Mouse (Mus musculus) ES-E14 (cell line): ENCODE measurements around the gene Tm9sf1. TPM values are rescaled to one million over a fixed set of nuclear protein-coding genes. Genes with fewer than 3 reads are reported as not detected.
A peak's percentile ranks its signal among the peaks of the same experiment; 100 is the strongest.

ENCODE experiments used
- DNase-seq: peaks from one replicate; pipeline ENCODE4 v3.0.0-alpha.2; 2013; ENCODE audit warnings: low read depth, low spot score
- H3K27ac ChIP-seq: 2 replicates; pipeline ENCODE4 v1.5.1; 2012; ENCODE audit warnings: low read depth, mild to moderate bottlenecking, low read length, moderate library complexity, mixed read lengths; ENCODE audit not compliant: poor library complexity, insufficient read depth, severe bottlenecking
- H3K36me3 ChIP-seq: 2 replicates; pipeline ENCODE4 v1.6.1; 2012; ENCODE audit warnings: mild to moderate bottlenecking, low read length, moderate library complexity, mixed read lengths; ENCODE audit not compliant: control insufficient read depth, poor library complexity, insufficient read depth, severe bottlenecking
- H3K4me1 ChIP-seq, 2 experiments: fragments of 150-350 bp in 1 of 2; sonication (generic) in 1 of 2; 2 replicates each; pipeline ENCODE4 v1.6.1; 2012; ENCODE audit warnings: low read length in 2 of 2, mild to moderate bottlenecking in 1 of 2, mixed read lengths in 1 of 2; ENCODE audit not compliant: control insufficient read depth in 2 of 2, insufficient read depth in 2 of 2, poor library complexity in 1 of 2
- H3K4me3 ChIP-seq, 2 experiments: fragments of 150-350 bp in 1 of 2; sonication (generic) in 1 of 2; 2 replicates each; pipeline ENCODE4 v1.5.1; 2012; ENCODE audit warnings: low read length in 2 of 2, low read depth in 1 of 2, mild to moderate bottlenecking in 1 of 2, mixed read lengths in 1 of 2; ENCODE audit not compliant: insufficient read depth in 1 of 2, poor library complexity in 1 of 2, severe bottlenecking in 1 of 2
- H3K9ac ChIP-seq: 2 replicates; pipeline ENCODE4 v1.6.1; 2012; ENCODE audit warnings: low read depth, mild to moderate bottlenecking, low read length, mixed read lengths; ENCODE audit not compliant: poor library complexity, insufficient read depth, severe bottlenecking
- H3K9me3 ChIP-seq: fragments of 150-350 bp; sonication (generic); 2 replicates; pipeline ENCODE4 v1.6.1; 2012; ENCODE audit warnings: low read depth, mild to moderate bottlenecking, low read length; ENCODE audit not compliant: control insufficient read depth, insufficient read depth
- CHD2 ChIP-seq: IDR thresholded peaks from 2 replicates; pipeline ENCODE4 v1.6.1; 2014; ENCODE audit warnings: mild to moderate bottlenecking, low read depth, low read length, inconsistent platforms
- HCFC1 ChIP-seq: IDR thresholded peaks from 2 replicates; pipeline ENCODE4 v1.6.1; 2012; ENCODE audit warnings: low read length, inconsistent platforms, borderline replicate concordance; ENCODE audit not compliant: insufficient read depth
- MAFK ChIP-seq: IDR thresholded peaks from 2 replicates; pipeline ENCODE4 v1.6.1; 2014; ENCODE audit warnings: mild to moderate bottlenecking, low read depth, low read length, inconsistent platforms; ENCODE audit not compliant: insufficient read depth
- ZC3H11A ChIP-seq: IDR thresholded peaks from 2 replicates; pipeline ENCODE4 v1.6.1; 2012; ENCODE audit warnings: low read depth, mild to moderate bottlenecking, inconsistent platforms, low read length, borderline replicate concordance
- ZNF384 ChIP-seq: IDR thresholded peaks from 2 replicates; pipeline ENCODE4 v1.6.1; 2012; ENCODE audit warnings: low read depth, low read length, inconsistent platforms
- in situ Hi-C, 2 experiments: fragments of 600-800 bp; cut with MboI; formaldehyde crosslinking; loops; one replicate each; pipeline ENCODE4 v1.15.1; 2025; ENCODE audit warnings: low sequenced_read_pairs in 2 of 2, inconsistent platforms in 1 of 2; ENCODE audit not compliant: unreplicated experiment in 2 of 2
- total RNA-seq: library from RNA; depleted of rRNA; stranded (reverse); fragments of 300-350 nt; gene quantifications from 2 replicates; pipeline ENCODE4 v1.2.3, GENCODE M21; 2012; rRNA removed

Gene Tm9sf1
- 41.1 and 76.1 TPM in 2 replicates for total RNA-seq

DNA sequence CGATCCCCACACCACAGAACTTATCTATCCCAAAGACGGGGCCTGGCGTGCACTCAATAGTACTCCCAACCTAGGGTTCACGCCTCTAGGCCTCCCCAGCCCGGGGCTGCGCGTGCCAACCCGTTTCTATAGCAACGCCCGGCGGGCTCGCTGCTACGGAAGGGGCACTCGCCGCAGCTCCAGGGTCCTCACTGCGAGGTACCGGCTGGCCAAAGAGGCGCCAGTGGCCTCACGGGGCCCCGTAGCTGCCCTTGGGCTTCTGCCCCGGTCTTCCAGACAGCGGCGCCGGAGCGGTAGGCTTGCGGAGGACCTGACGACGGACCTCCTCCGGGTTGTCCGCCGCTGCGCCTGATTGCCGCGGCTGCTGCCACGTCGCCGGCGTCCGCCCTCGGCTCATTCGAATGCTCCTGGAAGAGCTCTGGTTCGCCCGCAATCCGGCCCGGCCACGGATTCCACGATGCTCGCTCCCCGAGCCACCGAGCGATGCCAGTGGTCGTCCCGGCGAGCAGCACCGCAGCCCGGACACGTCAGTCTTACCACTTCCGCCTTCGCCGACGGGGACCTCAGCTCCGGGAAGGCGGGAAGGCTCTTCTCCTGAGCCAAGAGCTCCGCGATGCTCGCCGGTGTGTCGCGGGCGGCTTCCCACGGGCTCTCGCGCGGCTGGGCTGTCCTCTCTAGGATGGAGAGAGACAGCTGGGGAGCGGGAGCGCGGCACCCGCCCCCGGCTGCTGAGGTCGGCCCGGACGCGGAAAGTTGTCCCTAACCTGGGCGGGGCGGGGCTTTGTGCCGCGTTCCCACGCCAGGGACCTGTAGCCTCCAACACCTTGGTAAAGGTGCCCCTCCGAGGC lies at the start of gene Tm9sf1:
Tm9sf1 (minus strand) TSS at position 747 of the 848 bp plus-strand sequence.
- Histone ChIP-seq H3K4me1 (peaks cover 3 to 6% of the 10 kb centered on the region in 2 experiments; a peak in 1 of 4 replicates), H3K9ac (peak within 1 kb of the TSS; percentile 84), H3K27ac (peak within 1 kb of the TSS; percentile 40; the same call in 1 of the 2 replicates), H3K36me3 (peaks cover 15% of the 10 kb centered on the region), H3K4me3 (peak within 1 kb of the TSS; percentile 92 to 95), H3K9me3 (no peaks in the 10 kb centered on the region)
- in situ Hi-C loops = no loop called here
- no peak for TF ChIP-seq CHD2
- TF ChIP-seq HCFC1 = peak; percentile 60
- peak; percentile 49 for DNase-seq

DNA sequence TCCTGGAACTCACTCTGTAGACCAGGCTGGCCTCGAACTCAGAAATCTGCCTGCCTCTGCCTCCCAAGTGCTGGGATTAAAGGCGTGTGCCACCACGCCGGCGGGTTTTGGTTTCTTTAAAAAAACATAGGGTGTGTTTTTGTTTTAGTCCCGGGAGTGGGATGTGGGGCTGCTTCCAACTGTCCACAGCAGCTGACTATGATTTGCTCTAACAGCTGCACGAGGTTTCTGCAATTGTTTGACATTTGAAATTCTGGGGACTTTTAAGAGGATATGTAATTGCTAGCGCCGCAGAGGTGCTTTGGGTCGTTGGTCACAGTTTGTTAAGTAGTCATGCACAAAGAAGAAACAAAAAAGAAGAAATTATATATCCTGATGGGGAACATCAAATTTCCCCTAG lies 45.8 kb upstream of the Tm9sf1 start:
- Histone ChIP-seq H3K4me1 (no peaks in the 10 kb centered on the region), H3K9ac (no peak overlapping the region), H3K36me3 (no peaks in the 10 kb centered on the region), H3K27ac (no peak overlapping the region), H3K4me3 (no peak overlapping the region), H3K9me3 (no peaks in the 10 kb centered on the region)
- TF ChIP-seq ZC3H11A = no peak
- TF ChIP-seq CHD2 = no peak
- no peak for TF ChIP-seq HCFC1
- TF ChIP-seq ZNF384 = no peak
- no peak for TF ChIP-seq MAFK
- in situ Hi-C loops = no loop called here
- DNase-seq = no peak

DNA sequence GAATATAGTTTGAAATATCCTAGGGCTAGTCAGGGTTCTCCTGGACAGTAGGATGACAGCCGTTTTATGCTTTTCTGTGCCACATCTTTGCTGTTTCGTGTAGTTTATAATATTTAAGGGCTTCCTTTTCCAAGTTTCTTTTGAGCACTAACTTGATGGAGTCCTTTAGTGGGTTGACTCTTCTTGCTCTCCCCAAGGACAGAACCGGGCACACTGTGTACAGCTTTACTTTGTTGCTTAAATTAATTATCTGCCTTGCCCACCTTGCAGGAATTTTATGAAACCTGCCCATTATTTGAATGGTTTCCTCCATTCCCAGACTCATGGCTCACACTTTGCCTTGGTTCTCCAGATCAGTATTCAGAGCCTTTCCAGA lies 38.5 kb upstream of the Tm9sf1 start:
- Histone ChIP-seq H3K36me3 (peaks cover 19% of the 10 kb centered on the region), H3K27ac (no peak overlapping the region), H3K4me3 (peak overlapping the region; percentile 89 to 90), H3K9ac (no peak overlapping the region; the same call in 1 of the 2 replicates), H3K9me3 (no peaks in the 10 kb centered on the region), H3K4me1 (peaks cover 0 to 2% of the 10 kb centered on the region in 2 experiments; a peak in 1 of 4 replicates)
- DNase-seq = no peak
- TF ChIP-seq HCFC1 (no peak), ZNF384 (no peak), CHD2 (no peak), ZC3H11A (no peak), MAFK (no peak)
- in situ Hi-C loops = loop anchor here in 1 of 2 experiments (5.0 kb wide), 1 partner anchor 60 kb away; no protein-coding TSS in a partner anchor

DNA sequence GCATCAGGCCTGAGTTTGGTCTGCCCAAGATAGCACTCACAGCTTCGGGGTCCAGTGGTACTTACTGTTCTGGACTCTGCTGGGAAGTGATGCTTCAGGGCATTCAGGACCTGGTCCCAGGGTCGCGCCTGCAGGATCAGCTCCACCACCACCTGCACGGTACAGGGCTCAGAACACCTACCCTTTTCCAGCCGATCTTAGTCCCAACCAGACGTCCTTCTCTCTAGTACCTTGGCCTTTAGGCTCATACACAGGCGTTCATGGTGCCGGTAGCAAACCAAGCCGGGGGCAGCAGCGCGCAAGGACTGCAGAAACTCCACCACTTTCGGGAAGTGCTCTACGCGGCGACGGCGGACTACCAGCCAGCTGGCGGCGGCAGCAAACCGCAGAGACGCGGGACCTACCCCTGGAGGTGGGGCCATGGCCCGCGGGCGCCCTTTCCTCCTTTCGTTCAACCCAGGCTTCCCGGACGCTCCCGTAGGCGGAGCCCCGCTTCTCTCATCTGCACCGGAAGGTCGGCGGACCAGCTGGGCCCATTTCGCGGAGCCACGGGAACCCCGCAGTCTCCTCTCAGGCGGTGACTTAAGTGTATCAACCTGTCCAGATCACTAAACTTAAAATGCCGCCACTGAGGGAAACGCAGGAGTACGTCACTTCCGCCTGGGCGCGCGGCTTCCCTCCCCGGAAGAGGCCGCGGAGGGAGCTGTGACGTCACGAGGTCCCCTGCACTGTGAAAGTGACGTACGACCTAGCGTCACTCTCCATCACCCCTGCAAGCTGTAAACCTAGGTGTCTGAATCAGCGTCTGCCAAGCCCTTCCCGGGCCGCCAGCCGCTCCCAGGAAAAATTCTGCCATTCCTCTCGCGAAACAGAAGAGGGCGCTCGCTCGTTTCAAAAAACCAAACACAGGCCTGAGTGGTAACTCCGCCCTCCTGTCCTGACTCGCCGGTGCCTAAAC lies 37.8 kb upstream of the Tm9sf1 start, which contains the start of gene Tinf2:
Tinf2 (minus strand) TSS at position 661 of the 958 bp plus-strand sequence.
- TF ChIP-seq CHD2 (no peak), MAFK (0 out of 2 replicates have a peak, but pooled peaks have one; percentile 12), HCFC1 (peak; percentile 61; the same call in 1 of the 2 replicates), ZNF384 (no peak), ZC3H11A (peak; percentile 92)

More for the DNA sequence above, 37.8 kb upstream of the Tm9sf1 start, which contains the start of gene Tinf2:
- DNase-seq = peak; percentile 95
- peaks cover 23% of the 10 kb centered on the region for H3K36me3 ChIP-seq
- peaks cover 0 to 2% of the 10 kb centered on the region in 2 experiments; a peak in 1 of 4 replicates for H3K4me1 ChIP-seq
- H3K9me3 ChIP-seq = no peaks in the 10 kb centered on the region
- peak within 1 kb of the TSS; percentile 89 to 90 for H3K4me3 ChIP-seq
- H3K9ac ChIP-seq = peak within 1 kb of the TSS; percentile 94
- in situ Hi-C loops = loop anchor here in 1 of 2 experiments (5.0 kb wide), 1 partner anchor 61 kb away; no protein-coding TSS in a partner anchor
- peak within 1 kb of the TSS; percentile 91 for H3K27ac ChIP-seq
